Mouse (Mus musculus): Measurements from ENCODE around the gene Zfp687.

DNA sequence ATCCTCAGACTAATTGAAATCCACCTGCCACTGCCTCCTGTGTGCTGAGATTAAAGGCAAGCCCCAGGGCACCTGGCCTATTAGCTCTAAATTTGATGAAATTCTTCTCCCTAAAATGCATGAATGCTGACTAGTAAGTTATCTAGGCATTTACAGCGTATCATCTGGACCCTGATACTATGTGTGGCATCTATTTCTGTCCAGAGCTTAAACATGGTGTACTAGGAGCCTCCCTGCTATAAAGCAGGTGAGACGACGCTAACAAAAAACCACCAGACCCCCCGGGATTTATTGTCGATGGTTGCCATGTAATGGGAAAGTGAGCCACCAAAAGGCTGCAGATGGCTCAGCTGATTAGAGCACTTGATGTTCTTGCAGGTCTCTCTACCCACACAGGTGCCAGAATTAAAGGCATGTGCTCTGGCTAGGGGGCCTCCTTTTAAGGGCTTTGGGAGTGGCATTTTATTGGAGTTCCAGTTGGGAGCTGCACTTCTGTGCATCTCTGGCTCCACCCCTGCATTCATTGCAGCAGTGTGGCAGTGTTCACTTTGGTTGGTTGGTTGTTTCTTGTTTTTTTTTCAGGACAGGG lies 11.9 kb upstream of the Zfp687 start:
- TF ChIP-seq POLR2A (IDR thresholded peaks at IDR 0.05; ENCODE audit: borderline replicate concordance, low read depth, low read length) (no peak), CTCF (IDR thresholded peaks at IDR 0.05; ENCODE audit: low read depth, low read length) (no peak)
